Mouse (Mus musculus): ENCODE results near the gene Csk. TPM values are rescaled to one million over a fixed set of nuclear protein-coding genes. Genes with fewer than 3 reads are reported as not detected.
A peak's percentile ranks its signal among the peaks of the same experiment; 100 is the strongest.

The Csk gene
- polyA plus RNA-seq, 1 experiment from 2014 or later, result 28.7 TPM

DNA sequence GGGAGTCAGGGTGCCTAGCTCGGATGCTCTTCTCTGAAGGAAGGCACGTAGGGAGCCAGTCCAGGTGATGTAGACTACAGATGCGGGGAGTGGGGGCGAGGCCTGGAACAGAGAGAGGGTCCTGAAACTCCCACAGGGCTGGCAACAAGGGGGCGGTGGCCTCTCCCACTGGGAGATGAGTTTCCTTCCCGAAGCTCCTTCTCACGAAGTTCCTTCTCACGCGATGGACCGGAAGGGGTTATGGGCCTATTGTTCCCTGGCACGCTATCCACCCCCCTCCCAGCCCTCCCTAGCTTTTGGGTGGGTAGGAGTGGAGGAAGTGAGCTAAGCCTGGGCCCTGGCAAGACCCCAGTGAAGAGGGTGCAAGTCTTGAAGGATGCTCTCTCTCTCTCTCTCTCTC, 14.4 kb upstream of the Csk start:
- 51% methylated on average over 11 of the region's 11 CpGs for WGBS
- ATAC-seq (ENCODE audit: insufficient read depth), result no peak
- DNase-seq, result no peak
- Histone ChIP-seq H3K4me1 (ENCODE audit: insufficient read depth) (no peaks in the 10 kb centered on the region), H3K27me3 (ENCODE audit: insufficient read depth, low read length) (no peaks in the 10 kb centered on the region), H3K36me3 (ENCODE audit: insufficient read depth) (no peaks in the 10 kb centered on the region), H3K27ac (ENCODE audit: low read depth) (no peak overlapping the region), H3K9ac (no peak overlapping the region), H3K4me2 (no peak overlapping the region), H3K4me3 (ENCODE audit: low read depth, low read length) (no peak overlapping the region), H3K9me3 (ENCODE audit: low read depth, low read length) (no peaks in the 10 kb centered on the region)
- TF ChIP-seq CTCF (IDR thresholded peaks at IDR 0.05; ENCODE audit: low read depth), result no peak

DNA sequence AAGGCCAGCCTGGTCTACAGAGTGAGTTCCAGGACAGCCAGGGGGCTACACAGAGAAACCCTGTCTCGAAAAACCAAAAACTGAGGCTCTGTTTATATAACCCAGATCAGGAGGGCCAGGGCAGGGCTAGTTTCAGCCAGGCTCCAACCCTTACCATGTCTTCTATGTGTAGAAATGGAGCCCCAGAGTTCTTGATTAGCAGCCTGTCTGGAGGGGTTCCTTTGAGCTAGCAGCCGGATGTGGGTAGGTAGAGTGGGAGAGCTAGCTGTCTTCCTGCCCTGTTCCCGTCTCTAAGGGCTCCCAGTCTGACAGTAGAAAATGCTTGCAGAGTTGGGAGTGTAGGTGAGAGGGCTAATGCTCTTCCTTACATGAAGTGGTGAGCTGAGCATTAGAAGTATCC, 13.7 kb upstream of the Csk start:
- Histone ChIP-seq H3K9me3 (ENCODE audit: low read depth, low read length) (no peaks in the 10 kb centered on the region), H3K4me3 (ENCODE audit: low read depth, low read length) (no peak overlapping the region), H3K4me1 (ENCODE audit: insufficient read depth) (no peaks in the 10 kb centered on the region), H3K36me3 (ENCODE audit: insufficient read depth) (no peaks in the 10 kb centered on the region), H3K27ac (ENCODE audit: low read depth) (no peak overlapping the region), H3K9ac (no peak overlapping the region), H3K27me3 (ENCODE audit: insufficient read depth, low read length) (no peaks in the 10 kb centered on the region), H3K4me2 (no peak overlapping the region)
- TF ChIP-seq CTCF (IDR thresholded peaks at IDR 0.05; ENCODE audit: low read depth), result no peak
- ATAC-seq (ENCODE audit: insufficient read depth), result no peak
- DNase-seq, result no peak
- 61% methylated on average over 3 of the region's 3 CpGs for WGBS

DNA sequence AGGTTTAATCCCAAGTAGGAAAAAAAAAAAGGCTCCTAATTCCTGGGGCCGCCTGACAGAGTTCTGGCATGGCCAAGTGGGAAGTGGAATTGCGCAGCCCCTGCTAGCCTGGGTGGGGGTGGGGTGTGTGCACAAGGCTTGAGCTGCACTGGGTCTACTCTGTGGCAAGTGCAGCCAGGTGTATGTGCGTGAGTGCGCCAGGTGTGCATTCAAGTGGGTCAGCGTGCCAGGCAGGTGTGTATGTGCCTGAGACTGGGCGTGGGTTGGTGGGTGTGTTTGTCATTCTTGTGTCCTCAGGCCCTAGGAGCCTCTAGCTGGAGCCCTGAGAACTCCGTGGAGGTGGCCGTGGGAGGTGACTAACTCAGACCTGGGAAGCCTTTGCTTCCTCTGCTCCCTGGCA, 13.1 kb upstream of the Csk start:
- Histone ChIP-seq H3K4me2 (no peak overlapping the region), H3K27me3 (ENCODE audit: insufficient read depth, low read length) (no peaks in the 10 kb centered on the region), H3K4me1 (ENCODE audit: insufficient read depth) (no peaks in the 10 kb centered on the region), H3K4me3 (ENCODE audit: low read depth, low read length) (no peak overlapping the region), H3K9ac (no peak overlapping the region), H3K36me3 (ENCODE audit: insufficient read depth) (no peaks in the 10 kb centered on the region), H3K27ac (ENCODE audit: low read depth) (no peak overlapping the region), H3K9me3 (ENCODE audit: low read depth, low read length) (no peaks in the 10 kb centered on the region)
- ATAC-seq (ENCODE audit: insufficient read depth) (no peak), DNase-seq (no peak)
- 59% methylated on average over 8 of the region's 8 CpGs for WGBS
- no peak for TF ChIP-seq CTCF (IDR thresholded peaks at IDR 0.05; ENCODE audit: low read depth)

DNA sequence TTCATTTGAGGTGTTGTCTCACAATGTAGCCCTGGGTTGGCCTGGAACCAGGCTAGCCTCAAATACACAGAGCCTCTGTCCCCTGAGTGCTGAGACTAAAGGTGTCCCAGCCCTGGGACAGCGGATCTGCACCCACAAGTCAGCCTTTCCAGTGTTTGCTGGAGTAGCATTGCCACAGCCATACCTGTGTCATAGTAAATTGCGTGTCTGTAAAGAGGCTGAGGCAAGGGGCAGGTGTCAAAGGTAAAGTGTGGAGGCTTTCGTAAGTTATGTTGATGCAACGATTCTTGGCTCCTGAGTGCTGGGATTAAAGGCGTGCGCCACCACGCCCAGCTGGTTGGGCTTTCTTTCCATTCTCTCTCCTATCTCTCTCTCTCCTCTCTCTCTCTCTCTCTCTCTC, 11.2 kb upstream of the Csk start:
- Histone ChIP-seq H3K4me1 (ENCODE audit: insufficient read depth) (no peaks in the 10 kb centered on the region), H3K36me3 (ENCODE audit: insufficient read depth) (no peaks in the 10 kb centered on the region), H3K27ac (ENCODE audit: low read depth) (no peak overlapping the region), H3K4me2 (no peak overlapping the region), H3K9ac (no peak overlapping the region), H3K27me3 (ENCODE audit: insufficient read depth, low read length) (no peaks in the 10 kb centered on the region), H3K9me3 (ENCODE audit: low read depth, low read length) (no peaks in the 10 kb centered on the region), H3K4me3 (ENCODE audit: low read depth, low read length) (no peak overlapping the region)
- ATAC-seq (ENCODE audit: insufficient read depth) (no peak), DNase-seq (no peak)
- 45% methylated on average over 7 of the region's 7 CpGs for WGBS
- TF ChIP-seq CTCF (IDR thresholded peaks at IDR 0.05; ENCODE audit: low read depth), result no peak

DNA sequence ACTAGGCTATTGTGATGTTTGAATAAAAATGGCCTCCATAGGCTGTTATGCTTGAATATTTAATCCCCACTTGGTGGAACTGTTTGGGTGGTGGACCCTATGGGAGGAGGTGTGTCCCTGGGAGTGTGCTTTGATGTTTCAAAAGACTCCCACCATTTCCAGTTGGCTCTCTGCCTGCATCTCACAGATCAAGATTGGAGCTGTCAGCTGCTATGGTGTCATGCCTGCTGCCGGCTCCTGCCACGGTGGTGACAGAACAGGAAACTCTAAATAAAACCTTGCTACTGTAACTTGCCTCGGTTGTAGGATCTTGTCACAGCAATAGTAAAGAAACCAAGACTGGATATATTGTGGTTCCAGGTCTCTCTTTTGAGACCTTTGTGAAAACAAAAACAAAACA, 8.1 kb upstream of the Csk start:
- WGBS, result 32% methylated on average over 3 of the region's 3 CpGs
- Histone ChIP-seq H3K4me3 (ENCODE audit: low read depth, low read length) (no peak overlapping the region), H3K27ac (ENCODE audit: low read depth) (no peak overlapping the region), H3K9me3 (ENCODE audit: low read depth, low read length) (no peaks in the 10 kb centered on the region), H3K4me1 (ENCODE audit: insufficient read depth) (no peaks in the 10 kb centered on the region), H3K9ac (no peak overlapping the region), H3K36me3 (ENCODE audit: insufficient read depth) (no peaks in the 10 kb centered on the region), H3K4me2 (no peak overlapping the region), H3K27me3 (ENCODE audit: insufficient read depth, low read length) (no peaks in the 10 kb centered on the region)
- DNase-seq (no peak), ATAC-seq (ENCODE audit: insufficient read depth) (no peak)
- TF ChIP-seq CTCF (IDR thresholded peaks at IDR 0.05; ENCODE audit: low read depth), result no peak

DNA sequence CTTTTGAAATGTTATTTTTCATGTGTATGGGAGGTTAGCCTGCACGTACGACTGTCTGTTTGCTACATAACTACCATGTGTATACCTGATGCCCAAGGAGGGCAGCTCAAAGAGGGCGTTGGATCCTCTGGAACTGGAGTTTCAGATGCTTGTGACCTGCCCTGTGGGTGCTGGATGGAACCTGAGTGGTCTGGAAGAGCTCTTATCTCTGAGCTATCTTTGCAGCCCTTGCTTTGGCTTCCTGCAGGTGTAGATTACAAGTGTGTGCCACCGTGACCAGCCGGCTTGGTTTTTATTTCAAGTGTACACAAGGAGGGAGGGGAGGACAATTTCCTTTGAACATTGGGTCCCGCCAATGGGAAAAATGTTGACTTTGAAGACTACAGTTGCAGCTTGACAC, 7.1 kb upstream of the Csk start:
- Histone ChIP-seq H3K27me3 (ENCODE audit: insufficient read depth, low read length) (no peaks in the 10 kb centered on the region), H3K36me3 (ENCODE audit: insufficient read depth) (no peaks in the 10 kb centered on the region), H3K27ac (ENCODE audit: low read depth) (no peak overlapping the region), H3K9me3 (ENCODE audit: low read depth, low read length) (no peaks in the 10 kb centered on the region), H3K4me1 (ENCODE audit: insufficient read depth) (0 out of 2 replicates have a peak, but pooled peaks cover 4% of the 10 kb centered on the region), H3K4me3 (ENCODE audit: low read depth, low read length) (no peak overlapping the region), H3K4me2 (no peak overlapping the region), H3K9ac (no peak overlapping the region)
- ATAC-seq (ENCODE audit: insufficient read depth) (no peak), DNase-seq (no peak)
- 67% methylated on average over 6 of the region's 6 CpGs for WGBS
- TF ChIP-seq CTCF (IDR thresholded peaks at IDR 0.05; ENCODE audit: low read depth), result no peak

DNA sequence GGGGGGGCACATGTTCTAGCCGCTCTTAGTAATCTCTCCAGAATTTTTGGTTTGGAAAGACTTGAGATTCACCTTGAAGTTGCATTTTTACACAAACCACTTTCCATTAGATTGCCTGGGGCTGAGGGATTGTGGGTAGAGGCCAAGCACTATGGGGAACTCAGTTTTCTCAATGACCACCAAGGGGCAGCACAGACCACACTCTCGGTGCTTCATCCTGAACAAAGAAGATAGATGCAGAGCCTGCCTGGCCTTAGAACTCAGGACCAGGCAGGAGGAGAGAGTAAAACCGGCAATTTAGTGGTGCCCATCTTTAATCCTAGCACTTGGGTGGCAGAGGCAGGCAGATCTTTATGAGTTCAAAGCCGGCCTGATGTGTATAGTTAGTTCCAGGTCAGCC, 6.3 kb upstream of the Csk start:
- no peak overlapping the region for H3K27ac ChIP-seq (ENCODE audit: low read depth)
- DNase-seq (peak; percentile 87), ATAC-seq (ENCODE audit: insufficient read depth) (0 out of 2 replicates have a peak, but pooled peaks have one; percentile 44)
- 0 out of 2 replicates have a peak, but pooled peaks cover 4% of the 10 kb centered on the region for H3K4me1 ChIP-seq (ENCODE audit: insufficient read depth)
- no peak overlapping the region for H3K4me3 ChIP-seq (ENCODE audit: low read depth, low read length)
- no peaks in the 10 kb centered on the region for H3K27me3 ChIP-seq (ENCODE audit: insufficient read depth, low read length)
- no peak overlapping the region for H3K4me2 ChIP-seq
- 18% methylated on average over 4 of the region's 4 CpGs for WGBS
- no peaks in the 10 kb centered on the region for H3K36me3 ChIP-seq (ENCODE audit: insufficient read depth)
- peak; percentile 80 for TF ChIP-seq CTCF (IDR thresholded peaks at IDR 0.05; ENCODE audit: low read depth)
- H3K9ac ChIP-seq, result no peak overlapping the region
- H3K9me3 ChIP-seq (ENCODE audit: low read depth, low read length), result no peaks in the 10 kb centered on the region

DNA sequence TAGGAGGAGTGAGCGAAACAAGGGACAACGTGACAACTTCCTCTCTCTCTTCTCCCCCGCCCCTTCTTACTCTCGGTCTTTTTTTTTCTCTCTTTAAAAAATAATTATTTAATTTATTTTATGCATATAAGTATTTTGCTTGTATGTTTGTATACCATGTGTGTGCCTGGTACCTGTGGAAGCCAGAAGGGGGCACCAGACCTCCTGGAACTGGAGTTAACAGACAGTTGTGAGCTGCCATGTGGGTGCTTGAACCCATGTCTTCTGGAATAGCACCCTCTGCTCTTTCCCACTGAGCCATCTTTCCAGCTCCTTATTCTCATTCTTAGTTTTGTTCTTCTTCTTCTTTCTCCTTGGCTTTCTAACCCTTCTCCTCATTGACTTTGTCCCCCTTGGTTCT, 5.5 kb upstream of the Csk start:
- 0 out of 2 replicates have a peak, but pooled peaks cover 4% of the 10 kb centered on the region for H3K4me1 ChIP-seq (ENCODE audit: insufficient read depth)
- no peaks in the 10 kb centered on the region for H3K36me3 ChIP-seq (ENCODE audit: insufficient read depth)
- TF ChIP-seq CTCF (IDR thresholded peaks at IDR 0.05; ENCODE audit: low read depth), result peak; percentile 27; the same call in 1 of the 2 replicates
- no peaks in the 10 kb centered on the region for H3K9me3 ChIP-seq (ENCODE audit: low read depth, low read length)
- no peak overlapping the region for H3K9ac ChIP-seq
- no peak overlapping the region for H3K27ac ChIP-seq (ENCODE audit: low read depth)
- no peak overlapping the region for H3K4me2 ChIP-seq
- no peak overlapping the region for H3K4me3 ChIP-seq (ENCODE audit: low read depth, low read length)
- WGBS, result 79% methylated on average over 4 of the region's 4 CpGs
- DNase-seq (no peak), ATAC-seq (ENCODE audit: insufficient read depth) (no peak)
- peaks cover 3% of the 10 kb centered on the region; the same call in 1 of the 2 replicates for H3K27me3 ChIP-seq (ENCODE audit: insufficient read depth, low read length)
